Mouse (Mus musculus) liver, adult 2 months (tissue): ENCODE data around the gene Slc5a5. TPM values are rescaled to one million over a fixed set of nuclear protein-coding genes. Genes with fewer than 3 reads are reported as not detected.

Source experiments
- DNase-seq: peaks from one replicate; pipeline ENCODE4 v3.0.0-alpha.2; 2011; ENCODE audit warnings: low read depth, low spot score; ENCODE audit errors: extremely low read depth
- H3K27ac ChIP-seq: fragments of 200-500 bp; replicated peaks from 2 replicates; pipeline ENCODE4 v1.5.1; 2012; ENCODE audit warnings: low read depth, mild to moderate bottlenecking, control low read depth, inconsistent platforms, low read length; ENCODE audit not compliant: insufficient read depth
- H3K27me3 ChIP-seq: fragments of 200-500 bp; 2 replicates; pipeline ENCODE4 v1.6.1; 2012; ENCODE audit warnings: mild to moderate bottlenecking, moderate library complexity, low read length, inconsistent platforms; ENCODE audit not compliant: control insufficient read depth, insufficient read depth
- H3K36me3 ChIP-seq: fragments of 200-500 bp; 2 replicates; pipeline ENCODE4 v1.6.1; 2012; ENCODE audit warnings: low read length, inconsistent platforms; ENCODE audit not compliant: control insufficient read depth, insufficient read depth
- H3K4me1 ChIP-seq: fragments of 200-500 bp; 2 replicates; pipeline ENCODE4 v1.6.1; 2011; ENCODE audit warnings: low read length; ENCODE audit not compliant: control insufficient read depth, insufficient read depth
- H3K4me3 ChIP-seq: fragments of 200-500 bp; 2 replicates; pipeline ENCODE4 v1.5.1; 2011; ENCODE audit warnings: low read depth, mild to moderate bottlenecking, control low read depth, low read length, moderate library complexity; ENCODE audit not compliant: insufficient read depth
- H3K79me2 ChIP-seq: fragments of 200-500 bp; 2 replicates; pipeline ENCODE4 v1.6.1; 2012; ENCODE audit warnings: inconsistent platforms, mild to moderate bottlenecking, low read length, moderate library complexity; ENCODE audit not compliant: control insufficient read depth, insufficient read depth
- H3K9ac ChIP-seq: fragments of 200-500 bp; 2 replicates; pipeline ENCODE4 v1.6.1; 2012; ENCODE audit warnings: low read depth, mild to moderate bottlenecking, control low read depth, inconsistent platforms, low read length
- CTCF ChIP-seq: fragments of 200-500 bp; IDR thresholded peaks from 2 replicates; pipeline ENCODE4 v1.5.1; 2011; ENCODE audit warnings: low read depth, low read length, control low read depth
- POLR2A ChIP-seq: fragments of 200-500 bp; IDR thresholded peaks from 2 replicates; pipeline ENCODE4 v1.6.1; 2011; ENCODE audit warnings: low read length, control low read depth; ENCODE audit not compliant: insufficient read depth; ENCODE audit errors: extremely low read depth
- WGBS: fragments of 180-500 bp; shearing (Covaris S2); methylation state at CpG from one replicate; pipeline ENCODE4 v1.1.7; 2018; 5-methylcytosine and 5-hydroxymethylcytosine counted together
- polyA plus RNA-seq: library from polyadenylated mRNA; depleted of rRNA; stranded (reverse); fragments of >200 nt; gene quantifications from 2 replicates; pipeline ENCODE4 v1.2.3, GENCODE M21; 2012
- total RNA-seq: library from RNA; depleted of rRNA; stranded (reverse); fragments of >200 nt; gene quantifications from 2 replicates; pipeline ENCODE4 v1.2.3, GENCODE M21; 2014

Slc5a5 gene
- total and polyA plus RNA-seq, 2 experiments, result not detected

DNA sequence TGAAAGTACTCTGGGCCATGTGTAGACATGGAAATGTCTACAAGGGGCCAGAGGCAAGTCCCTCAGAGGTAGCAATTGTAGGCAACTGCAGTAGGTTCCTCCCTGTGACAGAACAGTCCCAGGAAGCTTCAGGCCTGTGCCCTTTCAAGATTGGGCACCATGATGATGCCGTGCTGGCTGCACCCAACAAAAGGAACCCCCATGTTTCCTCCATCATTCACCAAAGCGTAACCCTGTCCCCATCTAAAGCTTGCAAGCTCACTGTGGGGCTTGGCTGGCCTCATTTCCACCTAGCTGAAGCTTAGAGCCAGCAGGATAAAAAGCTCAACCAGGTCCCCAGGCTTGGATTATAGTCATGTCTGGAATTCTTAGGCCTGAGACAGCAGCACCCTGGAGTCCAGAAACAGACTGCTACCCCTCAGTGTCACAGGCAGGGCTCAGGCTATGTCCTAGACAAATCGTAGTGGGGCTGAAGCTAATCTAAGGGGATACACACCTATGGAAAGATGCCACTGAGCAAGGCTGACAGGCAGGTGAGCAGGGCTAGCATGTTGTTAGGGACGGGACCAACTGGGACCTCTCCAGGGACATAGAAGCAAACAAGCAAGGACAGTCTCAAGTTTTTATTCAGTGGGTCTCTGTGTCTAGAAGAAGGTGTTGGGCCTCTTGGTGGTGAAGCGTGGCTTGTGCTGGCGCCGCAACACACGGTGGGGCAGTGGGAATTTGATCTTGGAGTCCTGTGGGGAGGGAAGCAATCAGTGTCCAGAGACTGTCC, 2.4 kb upstream of the Slc5a5 start:
- Histone ChIP-seq H3K79me2 (peaks cover 10% of the 10 kb centered on the region; the same call in 1 of the 2 replicates), H3K4me1 (peaks cover 5% of the 10 kb centered on the region), H3K27ac (no peak overlapping the region), H3K9ac (no peak overlapping the region), H3K27me3 (peaks cover 6% of the 10 kb centered on the region; the same call in 1 of the 2 replicates), H3K4me3 (no peak overlapping the region), H3K36me3 (peaks cover 13% of the 10 kb centered on the region)
- WGBS, result 93% methylated on average over 8 of the region's 8 CpGs
- no peak for DNase-seq
- no peak for TF ChIP-seq CTCF
- TF ChIP-seq POLR2A, result no peak

DNA sequence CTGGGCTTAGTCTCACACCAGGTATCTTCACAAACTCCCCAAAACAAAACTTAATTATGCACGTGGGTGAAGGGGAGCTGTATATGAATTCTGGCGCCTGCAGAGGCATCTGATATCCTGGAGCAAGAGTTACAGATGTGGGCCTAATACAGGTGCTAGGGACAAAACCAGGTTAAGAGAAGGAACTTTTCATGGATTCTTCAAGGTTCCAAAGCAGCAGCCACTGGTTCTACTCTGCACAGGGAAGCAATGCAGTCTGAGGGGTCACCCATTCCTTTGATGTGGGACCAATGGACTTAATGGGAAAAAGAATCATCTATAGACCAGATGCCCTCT, 1.8 kb upstream of the Slc5a5 start:
- H3K4me3 ChIP-seq, result no peak overlapping the region
- no peak for TF ChIP-seq CTCF
- TF ChIP-seq POLR2A, result no peak
- DNase-seq, result no peak
- H3K27me3 ChIP-seq, result peaks cover 6% of the 10 kb centered on the region; the same call in 1 of the 2 replicates
- no peak overlapping the region for H3K9ac ChIP-seq
- H3K4me1 ChIP-seq, result peaks cover 5% of the 10 kb centered on the region
- WGBS, result 84% methylated on average over 2 of the region's 2 CpGs
- peaks cover 13% of the 10 kb centered on the region for H3K36me3 ChIP-seq
- peaks cover 10% of the 10 kb centered on the region; the same call in 1 of the 2 replicates for H3K79me2 ChIP-seq
- no peak overlapping the region for H3K27ac ChIP-seq

DNA sequence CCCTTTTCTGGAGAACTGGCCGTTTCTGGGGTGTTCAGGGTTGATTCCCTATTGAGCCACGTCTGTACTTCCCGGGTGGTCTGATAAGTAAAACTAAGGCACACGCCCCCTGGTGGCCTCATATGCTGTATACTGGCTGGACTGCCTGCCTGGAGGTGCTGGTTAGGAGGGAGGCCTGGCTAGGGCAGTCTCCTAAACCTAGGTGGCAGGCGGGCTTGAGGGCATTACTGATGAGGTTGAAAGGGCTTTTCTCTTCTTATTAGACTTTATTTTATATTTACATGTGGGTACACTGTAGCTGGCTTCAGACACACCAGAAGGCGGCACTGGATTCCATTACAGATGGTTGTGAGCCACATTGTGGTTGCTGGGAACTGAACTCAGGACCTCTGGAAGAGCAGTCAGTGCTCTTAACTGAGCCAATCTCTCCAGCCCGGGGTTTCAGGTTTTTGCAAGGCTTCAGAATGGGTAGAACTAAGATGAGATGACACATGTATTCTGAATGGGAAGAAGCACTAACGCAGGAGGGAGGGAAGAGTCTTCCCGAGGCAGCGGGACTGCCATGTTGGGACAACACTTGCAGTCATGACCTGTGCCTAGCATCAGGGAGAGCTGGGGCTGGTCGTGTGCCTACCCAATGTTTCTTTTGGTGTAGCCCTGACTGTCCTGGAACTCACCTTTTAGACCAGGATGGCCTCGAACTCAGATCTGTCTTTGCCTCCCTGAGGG, 1.3 kb upstream of the Slc5a5 start:
- no peak overlapping the region for H3K27ac ChIP-seq
- H3K4me3 ChIP-seq, result no peak overlapping the region
- peaks cover 13% of the 10 kb centered on the region for H3K36me3 ChIP-seq
- TF ChIP-seq CTCF, result peak; percentile 82
- no peak for TF ChIP-seq POLR2A
- peaks cover 5% of the 10 kb centered on the region for H3K4me1 ChIP-seq
- 55% methylated on average over 12 of the region's 12 CpGs for WGBS
- peaks cover 10% of the 10 kb centered on the region; the same call in 1 of the 2 replicates for H3K79me2 ChIP-seq
- H3K9ac ChIP-seq, result no peak overlapping the region
- H3K27me3 ChIP-seq, result peaks cover 6% of the 10 kb centered on the region; the same call in 1 of the 2 replicates
- DNase-seq, result peak; percentile 42

DNA sequence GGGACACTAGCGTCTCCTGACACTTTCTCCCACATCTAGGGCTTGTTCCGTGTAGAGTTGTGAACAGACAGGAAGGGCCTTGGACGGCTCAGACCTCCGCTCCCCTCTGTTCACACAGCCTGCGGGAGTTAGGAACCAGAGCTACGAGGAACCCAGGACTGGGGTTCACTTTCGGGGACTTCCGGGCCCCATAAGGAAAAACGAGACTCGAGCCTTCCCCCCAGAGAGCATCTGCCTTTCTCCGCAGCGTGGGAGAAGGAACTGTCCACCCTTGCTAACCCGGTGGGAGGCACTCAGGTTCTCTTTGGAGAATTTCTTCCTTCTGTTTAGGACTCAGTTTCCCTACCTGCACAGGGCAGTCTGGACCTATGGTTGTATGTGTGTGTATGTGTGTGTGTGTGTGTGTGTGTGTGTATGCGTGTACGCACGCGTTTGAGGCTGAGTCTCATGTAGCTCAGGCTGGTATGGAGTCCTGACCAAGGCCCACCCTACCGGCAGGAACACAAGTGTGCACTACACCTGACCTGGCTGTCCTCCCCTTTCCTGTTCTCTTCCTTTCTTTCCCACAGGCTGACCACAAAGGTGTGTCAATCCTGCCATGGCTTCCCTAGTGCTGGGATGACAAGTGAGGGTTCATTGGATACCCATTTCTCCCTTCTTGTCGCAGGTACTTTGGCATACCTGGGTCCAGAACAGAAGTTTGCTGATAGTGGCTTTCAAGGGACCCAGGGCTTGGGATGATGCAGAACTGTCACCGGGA, 519 bp upstream of the Slc5a5 start:
- Histone ChIP-seq H3K9ac (no peak overlapping the region), H3K27me3 (peaks cover 6% of the 10 kb centered on the region; the same call in 1 of the 2 replicates), H3K4me3 (no peak overlapping the region), H3K27ac (no peak overlapping the region), H3K4me1 (peaks cover 4% of the 10 kb centered on the region), H3K79me2 (peaks cover 10% of the 10 kb centered on the region; the same call in 1 of the 2 replicates), H3K36me3 (peaks cover 13% of the 10 kb centered on the region)
- DNase-seq, result no peak
- TF ChIP-seq POLR2A (no peak), CTCF (no peak)
- WGBS, result 39% methylated on average over 20 of the region's 20 CpGs

DNA sequence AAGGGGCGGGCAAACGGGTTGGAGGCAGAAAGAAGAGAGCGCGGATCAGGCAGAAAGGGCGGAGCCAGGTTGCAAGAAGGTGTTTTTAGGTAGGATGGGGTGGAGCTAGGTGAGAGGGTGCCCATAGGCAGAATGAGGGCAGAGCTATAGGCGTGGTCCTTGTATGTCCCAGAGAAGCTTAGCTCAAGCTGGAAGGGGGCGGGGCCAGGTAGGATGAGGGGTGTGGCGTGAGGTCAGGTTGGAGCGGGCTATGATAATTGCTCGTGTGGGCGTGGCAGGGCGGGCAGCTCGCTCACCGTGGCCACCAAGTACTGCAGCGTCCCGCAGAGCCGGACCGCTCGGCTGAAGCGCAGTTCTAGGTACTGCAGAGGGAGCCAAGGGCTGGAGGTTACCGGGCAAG, 1.2 kb downstream of the Slc5a5 start:
- DNase-seq, result no peak
- whole genome bisulfite sequencing, result 15% methylated on average over 21 of the region's 21 CpGs
- peaks cover 6% of the 10 kb centered on the region; the same call in 1 of the 2 replicates for H3K27me3 ChIP-seq
- peaks cover 3% of the 10 kb centered on the region; the same call in 1 of the 2 replicates for H3K79me2 ChIP-seq
- no peak overlapping the region for H3K27ac ChIP-seq
- H3K4me3 ChIP-seq, result no peak overlapping the region
- no peak overlapping the region for H3K9ac ChIP-seq
- H3K4me1 ChIP-seq, result peaks cover 2% of the 10 kb centered on the region
- peaks cover 13% of the 10 kb centered on the region for H3K36me3 ChIP-seq
- TF ChIP-seq POLR2A (no peak), CTCF (no peak)
